Mouse (Mus musculus): Measurements from ENCODE around the gene Sppl3.

- TF ChIP-seq CTCF (conservative IDR thresholded peaks at IDR 0.05; ENCODE audit: insufficient read depth, insufficient read length, low read depth, low read length) (peak; percentile 96), POLR2A (IDR thresholded peaks at IDR 0.05; ENCODE audit: low read depth, low read length) (no peak)
Observed at GRCm38 (mm10) chr5:115125211-115125871, 114.4 kb downstream of the Sppl3 start.
